Mouse (Mus musculus) cerebellum, postnatal 14 days (tissue): Measurements from ENCODE around the gene Nup54.
A peak's percentile ranks its signal among the peaks of the same experiment; 100 is the strongest.

Source experiments
- DNase-seq, 2 experiments: peaks; one replicate each; pipeline ENCODE4 v3.0.0; 2021; ENCODE audit warnings: mixed read lengths in 2 of 2

The Nup54 gene

DNA sequence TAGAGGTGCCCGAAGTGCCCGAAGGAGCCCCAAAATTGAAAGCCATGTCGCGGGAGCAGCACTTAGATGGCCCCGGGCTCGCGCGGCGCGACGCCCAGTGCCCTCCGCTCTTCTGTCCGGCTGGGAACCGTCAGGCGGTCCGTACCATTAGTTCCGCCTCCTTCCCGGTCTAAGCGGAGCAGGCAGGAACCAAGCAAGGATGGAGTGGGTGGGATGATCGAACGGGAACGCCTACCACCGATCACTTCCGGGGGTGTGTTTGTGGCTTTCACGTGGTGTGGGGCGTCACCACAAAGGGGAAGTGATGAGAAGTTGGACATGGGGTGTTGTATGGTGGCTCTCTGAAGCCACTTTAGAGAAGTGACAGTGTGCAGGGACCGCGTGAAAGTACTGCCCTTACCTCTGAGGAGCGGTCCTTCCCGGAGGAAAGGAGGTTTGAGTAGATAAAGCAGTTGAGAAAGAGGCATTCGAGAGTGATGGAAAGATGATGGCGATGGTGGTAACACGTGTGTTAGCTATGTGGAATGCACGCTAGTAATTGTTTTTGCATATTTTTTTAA, at the start of gene Nup54:
Gene Nup54 (minus strand): TSS at position 195 of the 560 bp plus-strand sequence.
- peak; percentile 94 to 96 for DNase-seq

GRCm38 (mm10) chr5:92472863-92473262, 37.8 kb upstream of the Nup54 start:
- no peak for DNase-seq

DNA sequence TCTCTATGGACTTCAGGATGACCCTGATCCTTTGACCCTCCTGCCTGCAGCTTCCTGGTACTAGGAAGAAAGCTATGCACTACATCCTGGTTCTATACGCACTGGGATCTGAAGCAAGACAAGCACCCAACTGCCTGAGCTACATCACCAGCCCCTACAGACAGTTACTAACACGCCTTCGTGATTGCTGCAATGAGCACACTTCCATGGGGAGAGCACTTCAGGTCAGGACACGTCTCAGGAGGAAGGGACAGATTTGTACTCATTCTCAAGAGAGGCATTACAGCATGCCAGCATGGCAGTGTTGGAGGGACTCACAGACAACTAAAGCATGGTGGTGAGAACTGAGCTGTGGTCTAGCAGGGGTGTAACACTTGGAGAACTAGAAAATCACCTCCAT, 36.5 kb upstream of the Nup54 start:
- no peak for DNase-seq

- peak; percentile 31 to 36 for DNase-seq
These were observed 34.4 kb upstream of the Nup54 start for GRCm38 (mm10) chr5:92469201-92470130.

DNA sequence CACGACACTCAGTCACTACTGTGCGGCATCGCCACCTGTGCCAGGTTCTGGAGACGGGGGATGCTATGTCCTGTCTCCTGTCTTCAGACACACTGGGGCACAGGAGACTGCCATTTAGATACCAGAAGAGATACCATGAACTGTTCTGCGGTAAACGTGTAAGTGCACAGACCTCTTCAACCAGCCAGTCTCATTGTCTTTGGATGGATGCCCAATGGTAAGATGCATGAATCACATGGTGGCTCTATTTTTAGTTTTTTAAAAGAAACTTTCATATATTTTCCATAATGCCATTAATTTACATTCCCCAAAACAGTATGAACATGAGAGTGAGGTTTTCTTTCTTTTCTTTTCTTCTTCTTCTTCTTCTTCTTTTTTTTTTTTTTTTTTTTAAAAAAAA, 33.2 kb upstream of the Nup54 start:
- peak in 1 of 2 experiments; percentile 18 for DNase-seq

- no peak for DNase-seq
These were observed 32.2 kb upstream of the Nup54 start for GRCm38 (mm10) chr5:92467102-92467766.

DNA sequence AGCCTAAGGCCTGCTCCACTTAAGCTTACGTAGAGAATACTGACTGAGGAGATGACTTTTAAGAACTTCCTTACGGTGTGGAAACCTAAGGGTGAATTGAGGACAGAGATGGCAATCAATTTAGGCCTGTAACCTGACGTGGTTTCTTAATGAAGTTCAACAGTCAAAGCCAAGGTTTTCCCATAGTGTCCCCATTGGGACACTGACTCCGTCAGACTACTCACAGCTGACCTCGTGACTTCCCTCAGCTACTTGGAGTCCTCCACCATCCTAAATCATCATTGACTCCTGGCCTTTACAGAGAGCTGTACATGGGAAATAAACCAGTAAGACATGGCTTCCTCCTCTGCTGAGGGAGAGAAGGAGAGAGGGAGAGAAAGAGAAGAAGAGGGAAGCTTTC, 30.5 kb upstream of the Nup54 start:
- DNase-seq, result no peak

DNA sequence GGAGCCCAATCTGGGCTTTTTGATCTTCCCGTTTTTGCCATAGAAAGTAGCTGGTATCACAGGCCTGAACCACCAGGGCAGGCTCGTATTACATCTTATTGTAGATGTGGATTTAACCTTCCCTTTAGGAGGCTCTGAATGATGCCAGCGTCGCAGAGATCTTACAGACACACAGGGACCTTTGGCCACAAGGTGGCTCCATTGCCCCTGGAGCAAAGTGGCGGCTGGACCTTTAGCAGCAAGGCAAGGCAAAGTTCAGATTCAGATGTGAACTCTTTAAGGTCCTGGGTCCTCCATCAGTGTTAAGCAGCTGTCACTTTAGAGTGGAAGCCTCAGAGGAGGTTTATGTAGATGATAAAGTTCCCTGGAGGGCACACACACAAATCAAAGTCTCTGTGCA, 26.3 kb upstream of the Nup54 start:
- peak; percentile 79 to 81 for DNase-seq

DNA sequence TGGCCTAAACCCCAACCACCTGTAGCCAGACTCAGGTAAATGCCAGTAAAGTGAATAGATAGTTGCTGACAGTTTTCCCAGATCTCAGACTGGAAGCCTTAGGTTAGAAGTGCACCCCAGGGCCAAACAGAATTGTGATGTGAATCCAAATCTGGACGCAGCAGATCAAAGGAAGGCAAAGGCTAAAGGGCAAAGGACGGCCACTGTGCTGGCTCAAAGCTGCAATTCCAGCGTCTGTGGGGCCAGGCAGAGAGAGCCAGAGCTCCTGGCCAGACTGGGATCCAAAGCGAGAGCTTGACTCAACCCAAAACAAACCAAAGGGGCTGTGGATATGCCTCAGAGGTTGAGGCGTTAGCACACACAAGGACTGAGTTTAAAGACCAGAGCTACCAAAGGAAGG, 23.7 kb upstream of the Nup54 start:
- no peak for DNase-seq

DNA sequence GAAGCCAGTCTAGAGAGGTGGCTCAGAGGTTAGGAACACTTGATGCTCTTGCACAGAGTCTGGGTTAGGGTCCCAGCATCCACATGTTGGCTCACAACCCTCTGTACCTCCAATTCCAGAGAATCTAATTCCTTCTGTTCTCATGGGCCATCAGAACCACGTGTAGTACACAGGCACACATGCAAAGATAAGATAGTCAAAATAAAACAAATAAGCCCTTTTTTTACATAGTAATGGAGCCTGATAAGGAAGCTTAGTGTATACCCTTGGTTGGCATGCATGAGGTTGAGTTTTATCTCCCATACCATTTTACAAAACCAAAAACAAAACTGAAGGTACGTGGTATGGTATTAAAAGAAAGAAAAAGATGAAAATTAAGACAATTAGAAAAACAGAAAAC, 22.4 kb upstream of the Nup54 start:
- DNase-seq, result no peak

- no peak for DNase-seq
These were observed 17.9 kb upstream of the Nup54 start for GRCm38 (mm10) chr5:92452876-92453275.

- DNase-seq, result no peak
These were observed 11.7 kb upstream of the Nup54 start for GRCm38 (mm10) chr5:92446736-92447135.

- no peak for DNase-seq
These were observed 10.0 kb upstream of the Nup54 start for GRCm38 (mm10) chr5:92445016-92445415.

DNA sequence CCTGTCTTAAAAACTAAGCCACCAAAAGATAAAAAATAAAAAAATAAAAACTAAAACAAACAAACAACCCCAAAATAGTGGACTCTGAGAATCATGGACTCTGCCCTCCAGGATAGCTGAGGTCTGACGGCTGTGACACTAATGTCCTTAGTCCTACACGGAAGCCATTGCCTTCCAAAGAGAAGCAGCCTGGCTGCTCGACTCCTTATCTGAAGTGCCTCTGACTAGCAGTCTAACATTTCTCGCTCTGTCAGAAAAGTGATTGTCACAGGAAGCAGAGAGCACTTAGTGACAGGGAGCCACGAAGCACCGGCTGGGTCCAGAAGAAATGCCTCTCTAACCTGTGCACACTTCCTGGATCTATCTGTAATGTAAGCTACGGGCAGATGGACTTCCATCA, 7.9 kb upstream of the Nup54 start:
- no peak for DNase-seq

GRCm38 (mm10) chr5:92441494-92441893, 6.5 kb upstream of the Nup54 start:
- DNase-seq, result peak in 1 of 2 experiments; percentile 25

- no peak for DNase-seq
These were observed 3.5 kb upstream of the Nup54 start for GRCm38 (mm10) chr5:92438540-92438939.

GRCm38 (mm10) chr5:92434571-92434985, 441 bp downstream of the Nup54 start:
- no peak for DNase-seq

- DNase-seq, result peak in 1 of 2 experiments; percentile 12
These were observed 949 bp downstream of the Nup54 start for GRCm38 (mm10) chr5:92434070-92434469.

- DNase-seq, result no peak
These were observed 3.4 kb downstream of the Nup54 start for GRCm38 (mm10) chr5:92431611-92432010.

GRCm38 (mm10) chr5:92430723-92431122, 4.3 kb downstream of the Nup54 start:
- DNase-seq, result peak in 1 of 2 experiments; percentile 22

DNA sequence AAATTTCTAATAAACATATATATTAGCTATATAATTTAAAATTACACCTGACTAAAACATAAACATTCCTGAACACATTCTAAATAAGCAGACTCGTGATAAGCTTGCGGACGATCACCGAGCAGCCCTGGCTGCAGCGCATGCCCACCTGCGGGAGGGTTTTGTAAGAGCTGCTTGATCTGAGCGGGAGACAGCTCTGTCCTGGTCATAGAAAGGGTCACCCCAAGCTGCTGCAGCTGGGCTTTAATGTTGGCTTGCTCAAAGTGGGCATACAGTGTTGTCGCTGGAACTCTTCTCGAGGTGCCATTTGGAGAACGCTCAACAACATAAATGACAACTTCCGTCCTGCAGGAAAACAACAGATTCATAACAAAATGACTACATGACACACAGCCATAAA, 10.9 kb downstream of the Nup54 start:
- no peak for DNase-seq

DNA sequence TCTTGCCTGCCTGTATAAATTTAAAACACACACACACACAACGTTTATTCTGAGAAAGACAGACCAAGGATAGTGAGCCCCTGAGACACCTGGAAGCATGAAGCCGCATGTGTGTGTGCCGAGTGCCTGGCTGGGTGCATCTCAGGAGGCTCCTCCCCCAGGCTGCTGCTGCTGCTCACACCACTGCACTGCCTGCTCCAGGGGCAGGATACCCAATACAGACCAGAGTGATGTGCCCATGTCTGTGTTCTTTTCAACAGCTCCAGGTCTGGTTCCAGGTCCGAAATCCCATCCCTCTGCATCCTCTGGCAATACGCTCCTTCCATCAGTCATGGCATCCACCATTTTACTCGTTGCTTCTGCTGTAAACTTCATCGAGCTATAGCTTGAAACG, 21.0 kb downstream of the Nup54 start:
- no peak for DNase-seq

GRCm38 (mm10) chr5:92413271-92413981, 21.6 kb downstream of the Nup54 start:
- no peak for DNase-seq
